Mouse (Mus musculus) limb, embryonic 10.5 days (tissue): ENCODE measurements at regions not wholly inside any gene's neighbourhood (a gene's known extent, or its start where the extent isn't known, plus 50 kb on each side); places are given as distances from the start of the nearest gene placed in this dataset.
A peak's percentile ranks its signal among the peaks of the same experiment; 100 is the strongest.

Source experiments
- DNase-seq: peaks from one replicate; pipeline ENCODE4 v3.0.0-alpha.2; 2017; ENCODE audit warnings: low spot score
- H3K27ac ChIP-seq: fragments of 300-500 bp; sonication (generic); 2 replicates; pipeline ENCODE4 v1.5.1; 2016; ENCODE audit warnings: mild to moderate bottlenecking
- H3K27me3 ChIP-seq: fragments of 300-500 bp; sonication (generic); 2 replicates; pipeline ENCODE4 v1.6.1; 2016; ENCODE audit warnings: low read depth, mild to moderate bottlenecking; ENCODE audit not compliant: poor library complexity, severe bottlenecking
- H3K36me3 ChIP-seq: fragments of 300-500 bp; sonication (generic); 2 replicates; pipeline ENCODE4 v1.6.1; 2016; ENCODE audit warnings: mild to moderate bottlenecking, moderate library complexity
- H3K4me1 ChIP-seq: fragments of 300-500 bp; sonication (generic); 2 replicates; pipeline ENCODE4 v1.6.1; 2016
- H3K4me3 ChIP-seq: fragments of 300-500 bp; sonication (generic); 2 replicates; pipeline ENCODE4 v1.5.1; 2016; ENCODE audit warnings: mild to moderate bottlenecking, moderate library complexity
- H3K9me3 ChIP-seq: fragments of 300-500 bp; sonication (generic); replicated peaks from 2 replicates; pipeline ENCODE4 v1.6.1; 2016; ENCODE audit warnings: mild to moderate bottlenecking
- WGBS: fragments of 180-500 bp; shearing (Covaris S2); methylation state at CpG from one replicate; pipeline ENCODE4 v1.1.7; 2016; 5-methylcytosine and 5-hydroxymethylcytosine counted together

GRCm38 (mm10) chrX:51913247-51913646, 59.3 kb downstream of the 1700080O16Rik start:
- peak overlapping the region; percentile 34; the same call in 1 of the 2 replicates for H3K27ac ChIP-seq
- no peaks in the 10 kb centered on the region for H3K27me3 ChIP-seq
- no peaks in the 10 kb centered on the region for H3K9me3 ChIP-seq
- no peak overlapping the region for H3K4me3 ChIP-seq
- DNase-seq, result peak; percentile 70
- H3K36me3 ChIP-seq, result no peaks in the 10 kb centered on the region
- 13% methylated on average over 4 of the region's 4 CpGs for WGBS
- H3K4me1 ChIP-seq, result peaks cover 27% of the 10 kb centered on the region

- H3K27ac ChIP-seq, result peak overlapping the region; percentile 75
- H3K9me3 ChIP-seq, result no peaks in the 10 kb centered on the region
- WGBS, result 19% methylated on average over 1 of the region's 1 CpGs
- H3K36me3 ChIP-seq, result no peaks in the 10 kb centered on the region
- 0 out of 2 replicates have a peak, but pooled peaks cover 6% of the 10 kb centered on the region for H3K27me3 ChIP-seq
- no peak overlapping the region for H3K4me3 ChIP-seq
- H3K4me1 ChIP-seq, result peaks cover 27% of the 10 kb centered on the region
- peak; percentile 42 for DNase-seq
Observed at GRCm38 (mm10) chrX:51911566-51911965, 61.0 kb downstream of the 1700080O16Rik start.

GRCm38 (mm10) chrX:51910576-51910975, 62.0 kb downstream of the 1700080O16Rik start:
- DNase-seq, result no peak
- Histone ChIP-seq H3K9me3 (no peaks in the 10 kb centered on the region), H3K27ac (peak overlapping the region; percentile 75; the same call in 1 of the 2 replicates), H3K4me3 (no peak overlapping the region), H3K4me1 (peaks cover 27% of the 10 kb centered on the region), H3K27me3 (0 out of 2 replicates have a peak, but pooled peaks cover 6% of the 10 kb centered on the region), H3K36me3 (no peaks in the 10 kb centered on the region)
- 41% methylated on average over 1 of the region's 1 CpGs for WGBS

- WGBS, result 90% methylated on average over 4 of the region's 4 CpGs
- no peaks in the 10 kb centered on the region for H3K36me3 ChIP-seq
- peaks cover 10% of the 10 kb centered on the region; the same call in 1 of the 2 replicates for H3K4me1 ChIP-seq
- H3K27me3 ChIP-seq, result peaks cover 14% of the 10 kb centered on the region; the same call in 1 of the 2 replicates
- no peak overlapping the region for H3K4me3 ChIP-seq
- H3K9me3 ChIP-seq, result no peaks in the 10 kb centered on the region
- peak overlapping the region; percentile 64; the same call in 1 of the 2 replicates for H3K27ac ChIP-seq
- DNase-seq, result no peak
Observed at GRCm38 (mm10) chrX:51898445-51898844, 74.1 kb downstream of the 1700080O16Rik start.

GRCm38 (mm10) chrX:51897059-51897458, 75.5 kb downstream of the 1700080O16Rik start:
- Histone ChIP-seq H3K9me3 (no peaks in the 10 kb centered on the region), H3K4me1 (peaks cover 10% of the 10 kb centered on the region; the same call in 1 of the 2 replicates), H3K4me3 (no peak overlapping the region), H3K27me3 (peaks cover 13% of the 10 kb centered on the region; the same call in 1 of the 2 replicates), H3K27ac (peak overlapping the region; percentile 64; the same call in 1 of the 2 replicates), H3K36me3 (no peaks in the 10 kb centered on the region)
- 16% methylated on average over 5 of the region's 5 CpGs for WGBS
- peak; percentile 37 for DNase-seq

- 73% methylated on average over 10 of the region's 10 CpGs for WGBS
- peaks cover 13% of the 10 kb centered on the region; the same call in 1 of the 2 replicates for H3K27me3 ChIP-seq
- H3K9me3 ChIP-seq, result no peaks in the 10 kb centered on the region
Observed at GRCm38 (mm10) chrX:51895646-51896190, 76.9 kb downstream of the 1700080O16Rik start.

GRCm38 (mm10) chrX:51892716-51893115, 79.9 kb downstream of the 1700080O16Rik start:
- Histone ChIP-seq H3K4me3 (no peak overlapping the region), H3K27me3 (peaks cover 8% of the 10 kb centered on the region; the same call in 1 of the 2 replicates), H3K9me3 (no peaks in the 10 kb centered on the region), H3K4me1 (peaks cover 8% of the 10 kb centered on the region; the same call in 1 of the 2 replicates), H3K27ac (no peak overlapping the region), H3K36me3 (no peaks in the 10 kb centered on the region)
- DNase-seq, result no peak
- 89% methylated on average over 1 of the region's 1 CpGs for WGBS

More at GRCm38 (mm10) chrX:51895646-51896190, 76.9 kb downstream of the 1700080O16Rik start:
- Histone ChIP-seq H3K4me1 (peaks cover 10% of the 10 kb centered on the region; the same call in 1 of the 2 replicates), H3K36me3 (no peaks in the 10 kb centered on the region), H3K27ac (no peak overlapping the region), H3K4me3 (no peak overlapping the region)
- DNase-seq, result no peak

- no peak for DNase-seq
- 77% methylated on average over 5 of the region's 5 CpGs for WGBS
- H3K36me3 ChIP-seq, result no peaks in the 10 kb centered on the region
- H3K27ac ChIP-seq, result no peak overlapping the region
- H3K27me3 ChIP-seq, result peaks cover 22% of the 10 kb centered on the region
- H3K9me3 ChIP-seq, result no peaks in the 10 kb centered on the region
- H3K4me1 ChIP-seq, result no peaks in the 10 kb centered on the region; the same call in none of the 2 replicates
- H3K4me3 ChIP-seq, result no peak overlapping the region
Observed at GRCm38 (mm10) chrX:51886129-51886528, 85.1 kb upstream of the Usp26 start.
